Mouse (Mus musculus) neutrophil, adult 83 days (primary cell): ENCODE results near the gene Vmn2r78. TPM values are rescaled to one million over a fixed set of nuclear protein-coding genes. Genes with fewer than 3 reads are reported as not detected.

Experiments used
- total RNA-seq, 2 experiments: library from RNA; stranded (reverse); gene quantifications; one replicate each; pipeline ENCODE4 v1.2.4; 2023

Gene Vmn2r78
- total RNA-seq = not detected

DNA sequence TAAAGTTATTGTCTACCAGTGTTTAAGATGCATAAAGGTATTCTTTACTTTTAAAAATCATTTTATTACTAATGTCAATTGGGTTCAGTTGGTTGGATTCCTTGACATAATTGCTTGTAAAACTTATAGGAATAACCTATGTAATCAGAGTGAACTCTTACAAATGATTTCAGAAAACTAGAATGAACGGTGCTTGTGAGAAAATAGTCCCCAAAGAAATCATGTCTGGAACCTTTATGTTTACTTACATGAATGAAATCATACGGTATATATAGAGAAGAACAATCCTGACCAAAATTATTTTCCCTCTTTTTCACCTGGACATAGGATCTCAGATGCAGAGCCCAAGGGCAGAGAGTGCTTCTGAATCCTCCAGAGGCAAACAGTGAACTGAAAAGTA lies at the start of gene Vmn2r78:
Gene Vmn2r78 (plus strand): TSS at position 301 of the 400 bp plus-strand sequence.

DNA sequence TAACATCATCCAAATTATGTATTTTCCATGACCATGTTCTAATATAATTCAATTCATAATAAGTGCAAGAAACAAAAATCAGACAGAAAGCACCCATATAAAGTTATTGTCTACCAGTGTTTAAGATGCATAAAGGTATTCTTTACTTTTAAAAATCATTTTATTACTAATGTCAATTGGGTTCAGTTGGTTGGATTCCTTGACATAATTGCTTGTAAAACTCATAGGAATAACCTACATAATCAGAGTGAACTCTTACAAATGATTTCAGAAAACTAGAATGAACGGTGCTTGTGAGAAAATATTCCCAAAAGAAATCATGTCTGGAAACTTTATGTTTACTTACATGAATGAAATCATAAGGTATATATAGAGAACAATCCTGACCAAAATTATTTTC lies 80.9 kb downstream of the Vmn2r78 start, which contains the start of gene Vmn2r79:
Gene Vmn2r79 (plus strand): TSS at position 301 of the 400 bp plus-strand sequence.

Other genes starting within 250 kb of the Vmn2r78 start
- gene Olfr292, start 226.8 kb upstream of the Vmn2r78 start, total RNA-seq = not detected
- gene Folh1, start 139.2 kb upstream of the Vmn2r78 start, total RNA-seq = not detected
- not detected for gene Vmn2r77, start 120.1 kb upstream of the Vmn2r78 start, total RNA-seq
- gene Vmn2r79, start 81.0 kb downstream of the Vmn2r78 start, total RNA-seq = under 1 TPM in 1 of 2 experiments, not detected in 1; 0.04 TPM